Comparison of ENCODE assay signal across 8 mouse cellular contexts in the genomic region with DNA sequence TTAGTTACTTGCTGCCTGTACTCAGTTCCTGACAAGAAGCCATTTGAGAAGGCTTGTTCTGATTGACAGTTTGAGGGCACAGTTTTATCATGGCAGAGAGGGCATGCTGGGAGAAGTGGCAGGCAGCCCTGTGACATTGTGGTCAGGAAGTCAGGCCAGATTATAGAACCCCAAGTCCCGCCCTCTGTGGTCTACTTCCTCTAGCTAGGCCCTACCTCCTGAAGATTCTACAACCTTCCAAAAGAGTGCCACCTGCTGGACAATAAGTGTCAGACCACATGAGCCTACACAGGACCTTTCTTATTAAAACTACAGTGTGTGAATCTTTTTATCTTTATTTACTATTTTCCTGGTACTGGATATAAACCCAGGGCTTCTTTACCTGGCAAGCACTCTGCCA. TPM values are rescaled to one million over a fixed set of nuclear protein-coding genes. Genes with fewer than 3 reads are reported as not detected.
A peak's percentile ranks its signal among the peaks of the same experiment; 100 is the strongest.
DNase-seq lines count a peak whose midpoint lies in the region; ATAC-seq lines count a peak whose summit lies in the region.

No protein-coding gene starts in this region.

- no peak overlapping the region for H3K4me2 ChIP-seq in heart, embryonic 16.5 days (ENCODE audit: low read depth, low read length)
- no peak overlapping the region for H3K4me2 ChIP-seq in liver, embryonic 11.5 days

- ATAC-seq in heart, embryonic 16.5 days (replicated peaks; ENCODE audit: extremely low read depth, insufficient read depth, low FRiP score): peak; percentile 45; the same call in 1 of the 2 replicates
- ATAC-seq in liver, embryonic 11.5 days (replicated peaks; ENCODE audit: low FRiP score): peak; percentile 71
- ATAC-seq in activated CD4-positive, CD25-positive, alpha-beta regulatory T cell, adult 4 months: no peak

- H3K4me3 ChIP-seq in heart, embryonic 16.5 days (ENCODE audit: low read length): no peak overlapping the region
- no peak overlapping the region for H3K4me3 ChIP-seq in liver, embryonic 11.5 days (ENCODE audit: low read depth, low read length)

- WGBS in heart, embryonic 16.5 days: 66% methylated on average over 1 of the region's 1 CpGs
- 56% methylated on average over 1 of the region's 1 CpGs for WGBS in liver, embryonic 11.5 days

- no peak overlapping the region for H3K9ac ChIP-seq in heart, embryonic 16.5 days (ENCODE audit: low read length)
- H3K9ac ChIP-seq in liver, embryonic 11.5 days (ENCODE audit: low read depth, low read length): no peak overlapping the region

- H3K36me3 ChIP-seq in heart, embryonic 16.5 days (ENCODE audit: control insufficient read depth, insufficient read depth): no peaks in the 10 kb centered on the region
- no peaks in the 10 kb centered on the region for H3K36me3 ChIP-seq in liver, embryonic 11.5 days (ENCODE audit: control insufficient read depth, insufficient read depth, low read length)

- no peaks in the 10 kb centered on the region for H3K27me3 ChIP-seq in heart, embryonic 16.5 days (ENCODE audit: control insufficient read depth, insufficient read depth, low read length)
- no peaks in the 10 kb centered on the region for H3K27me3 ChIP-seq in liver, embryonic 11.5 days (replicated peaks; ENCODE audit: control insufficient read depth, insufficient read depth, low read length)

- H3K27ac ChIP-seq in heart, embryonic 16.5 days (ENCODE audit: low read length): no peak overlapping the region
- no peak overlapping the region for H3K27ac ChIP-seq in liver, embryonic 11.5 days (ENCODE audit: low read depth, low read length)

- H3K9me3 ChIP-seq in heart, embryonic 16.5 days (replicated peaks; ENCODE audit: control insufficient read depth, low read length): no peaks in the 10 kb centered on the region
- H3K9me3 ChIP-seq in liver, embryonic 11.5 days (ENCODE audit: control insufficient read depth, low read length): no peaks in the 10 kb centered on the region

- DNase-seq in embryo, embryonic 10 days (ENCODE audit: low spot score): peak; percentile 79
- DNase-seq in embryo, embryonic 9.5 days (ENCODE audit: extremely low spot score): no peak
- DNase-seq in urinary bladder, adult 18-20 months (ENCODE audit: low spot score in 2 of 2): peak; percentile 4 to 16
- no peak for DNase-seq in urinary bladder, adult 2 months (ENCODE audit: low spot score)
- no peak for DNase-seq in liver, embryonic 11.5 days (ENCODE audit: low spot score)
- DNase-seq in retina, embryonic 14.5 days (ENCODE audit: low spot score): peak; percentile 74

- no peaks in the 10 kb centered on the region for H3K4me1 ChIP-seq in heart, embryonic 16.5 days (ENCODE audit: control insufficient read depth, insufficient read depth, low read length)
- no peaks in the 10 kb centered on the region for H3K4me1 ChIP-seq in liver, embryonic 11.5 days (replicated peaks; ENCODE audit: control insufficient read depth, insufficient read depth, low read length)

RNA-seq across cellular contexts. Expression of gene Lrig3, which starts 28.9 kb away (rescaled TPM):
- polyA plus RNA-seq in urinary bladder, adult 2 months (2012; rRNA removed): 6.1 and 7.0 TPM in 2 replicates
- 1.2 and 2.0 TPM in 2 replicates for polyA plus RNA-seq in heart, embryonic 16.5 days (2015; fragmentation: Nextera tagmentation; extraction: Ambion mirVana)
- polyA plus RNA-seq in liver, embryonic 11.5 days (2014; fragmentation: Nextera tagmentation; extraction: Ambion mirVana): 3.6 and 4.0 TPM in 2 replicates
- not detected for polyA plus RNA-seq in activated CD4-positive, CD25-positive, alpha-beta regulatory T cell, adult 4 months (2017; shearing (Covaris generic))

Comparison
In these comparisons a context has a peak if more than half of its experiments do, and no peak if none do; other contexts are left out.
1. DNase-seq: peak in embryo, embryonic 10 days (single experiment), urinary bladder, adult 18-20 months (2 of 2) and retina, embryonic 14.5 days (single experiment); none in embryo, embryonic 9.5 days (single experiment), urinary bladder, adult 2 months (single experiment) and liver, embryonic 11.5 days (single experiment).